Mouse (Mus musculus) heart, adult 2 months (tissue): Measurements from ENCODE around the gene Ift81. TPM values are rescaled to one million over a fixed set of nuclear protein-coding genes. Genes with fewer than 3 reads are reported as not detected.

Experiments
- DNase-seq, 2 experiments: peaks; one replicate each; pipeline ENCODE4 v3.0.0; 2021
- H3K27ac ChIP-seq: fragments of 200-600 bp; 2 replicates; pipeline ENCODE4 v1.8.1; 2022
- H3K27me3 ChIP-seq: fragments of 200-500 bp; 2 replicates; pipeline ENCODE4 v1.6.1; 2012; ENCODE audit warnings: mild to moderate bottlenecking, low read length, inconsistent platforms, mixed read lengths; ENCODE audit not compliant: control insufficient read depth, insufficient read depth
- H3K36me3 ChIP-seq: fragments of 200-500 bp; 2 replicates; pipeline ENCODE4 v1.6.1; 2012; ENCODE audit warnings: low read length, inconsistent platforms; ENCODE audit not compliant: control insufficient read depth, insufficient read depth
- H3K4me1 ChIP-seq: fragments of 200-500 bp; 2 replicates; pipeline ENCODE4 v1.6.1; 2011; ENCODE audit warnings: low read length; ENCODE audit not compliant: control insufficient read depth, insufficient read depth
- H3K4me3 ChIP-seq: fragments of 200-600 bp; 2 replicates; pipeline ENCODE4 v1.8.1; 2022
- H3K79me2 ChIP-seq: fragments of 200-500 bp; replicated peaks from 2 replicates; pipeline ENCODE4 v1.6.1; 2012; ENCODE audit warnings: mild to moderate bottlenecking, inconsistent platforms, low read length, moderate library complexity, mixed read lengths; ENCODE audit not compliant: control insufficient read depth, insufficient read depth
- H3K9ac ChIP-seq: fragments of 200-500 bp; 2 replicates; pipeline ENCODE4 v1.6.1; 2012; ENCODE audit warnings: low read depth, mild to moderate bottlenecking, control low read depth, inconsistent platforms, low read length, mixed read lengths
- CTCF ChIP-seq: fragments of 200-600 bp; IDR thresholded peaks from 2 replicates; pipeline ENCODE4 v1.8.1; 2022; ENCODE audit warnings: antibody characterized with exemption, mild to moderate bottlenecking, moderate library complexity
- EP300 ChIP-seq: fragments of 200-500 bp; IDR thresholded peaks from 2 replicates; pipeline ENCODE4 v1.6.1; 2011; ENCODE audit warnings: low read depth, low read length, control low read depth; ENCODE audit not compliant: insufficient read depth
- POLR2A ChIP-seq: fragments of 200-500 bp; IDR thresholded peaks from 2 replicates; pipeline ENCODE4 v1.6.1; 2011; ENCODE audit warnings: mild to moderate bottlenecking, low read depth, low read length, control low read depth; ENCODE audit not compliant: insufficient read depth
- whole genome bisulfite sequencing: fragments of 180-500 bp; shearing (Covaris S2); methylation state at CpG from one replicate; pipeline ENCODE4 v1.1.7; 2018; 5-methylcytosine and 5-hydroxymethylcytosine counted together
- intact Hi-C: fragments of 180-260 bp; cut with DNase I; formaldehyde crosslinking; loops from one replicate; pipeline ENCODE4 v1.15.1; 2025
- long read RNA-seq: library from polyadenylated mRNA; stranded (forward); transcript quantifications from one replicate; pipeline ENCODE4 v2.0.0, GENCODE M21; 2021
- polyA plus RNA-seq: library from polyadenylated mRNA; depleted of rRNA; stranded (reverse); fragments of >200 nt; gene quantifications from 2 replicates; pipeline ENCODE4 v1.2.3, GENCODE M21; 2012; rRNA removed
- total RNA-seq, 2 experiments: library from RNA; stranded (reverse); gene quantifications; 2 replicates each; pipeline ENCODE4 v1.2.3; 2021

Gene Ift81
- total RNA-seq: 10 to 100 TPM; 78.1 to 97.0 TPM
- polyA plus RNA-seq: 11.4 and 25.3 TPM in 2 replicates
- long read RNA-seq, transcript Ift81-203 (5 exons, 1,383 nt): major isoform, 51 of 73 reads
- long read RNA-seq, transcript Ift81-201 (19 exons, 2,950 nt): minor isoform, 13 of 73 reads
- long read RNA-seq, partial matches to known transcripts: 1 of 73 reads
- long read RNA-seq, other reads (novel, unspliced or antisense): 8 of 73 reads

DNA sequence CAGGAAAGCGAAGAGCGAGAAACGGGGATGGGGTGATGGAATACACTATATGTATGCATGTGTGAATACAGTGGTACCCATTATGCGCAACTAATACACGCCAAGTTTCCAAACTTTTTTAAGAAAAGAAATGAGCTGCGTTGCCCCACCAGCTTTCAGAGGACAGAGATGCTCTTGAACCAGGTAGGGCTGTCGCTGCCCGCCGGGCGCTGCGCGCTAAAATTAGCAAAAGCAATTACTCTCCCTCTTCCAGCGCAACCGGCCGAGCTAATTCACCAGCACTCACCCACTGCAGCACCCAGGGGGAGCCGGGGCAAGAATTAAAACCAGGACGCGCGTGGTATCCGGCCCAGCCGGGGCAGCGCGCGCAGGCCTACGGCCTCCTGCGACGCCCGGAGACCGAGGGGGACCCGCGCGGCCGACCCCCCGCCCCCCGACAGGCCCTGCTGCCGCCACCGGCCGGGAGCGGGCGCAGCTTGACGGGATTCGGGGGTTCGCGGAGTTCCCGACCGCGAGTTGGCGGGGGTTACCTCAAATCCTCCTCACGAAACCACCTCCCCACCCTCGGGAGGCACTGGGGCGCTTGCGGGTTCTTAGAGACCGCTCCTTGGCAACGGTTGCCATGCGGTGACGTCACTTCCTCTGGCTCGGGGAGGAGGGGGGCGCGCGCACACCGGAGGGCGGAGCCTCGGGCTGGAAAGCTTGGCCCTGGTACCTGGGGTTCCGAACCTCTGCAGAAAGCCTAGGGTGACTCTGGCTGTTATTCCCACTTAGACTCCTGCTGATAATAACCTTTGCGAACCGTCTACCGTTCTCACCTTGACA lies at the start of gene Ift81:
Gene Ift81 (minus strand): TSS at position 611 of the 825 bp plus-strand sequence.
- TF ChIP-seq CTCF (peak; percentile 19; the same call in 1 of the 2 replicates), EP300 (no peak), POLR2A (peak; percentile 46; the same call in 1 of the 2 replicates)
- Histone ChIP-seq H3K27ac (peak within 1 kb of the TSS; percentile 93), H3K4me3 (peak within 1 kb of the TSS; percentile 77), H3K4me1 (peaks cover 3% of the 10 kb centered on the region), H3K36me3 (0 out of 2 replicates have a peak, but pooled peaks cover 2% of the 10 kb centered on the region), H3K27me3 (no peaks in the 10 kb centered on the region), H3K9ac (peak within 1 kb of the TSS; percentile 94), H3K79me2 (peaks cover 2% of the 10 kb centered on the region; the same call in 1 of the 2 replicates)
- DNase-seq: peak; percentile 93 to 96
- intact Hi-C loops: loop anchor here (2.0 to 5.0 kb wide), 2 partner anchors 25 to 67 kb away; no protein-coding TSS in a partner anchor
- WGBS: 4% methylated on average over 67 of the region's 67 CpGs

DNA sequence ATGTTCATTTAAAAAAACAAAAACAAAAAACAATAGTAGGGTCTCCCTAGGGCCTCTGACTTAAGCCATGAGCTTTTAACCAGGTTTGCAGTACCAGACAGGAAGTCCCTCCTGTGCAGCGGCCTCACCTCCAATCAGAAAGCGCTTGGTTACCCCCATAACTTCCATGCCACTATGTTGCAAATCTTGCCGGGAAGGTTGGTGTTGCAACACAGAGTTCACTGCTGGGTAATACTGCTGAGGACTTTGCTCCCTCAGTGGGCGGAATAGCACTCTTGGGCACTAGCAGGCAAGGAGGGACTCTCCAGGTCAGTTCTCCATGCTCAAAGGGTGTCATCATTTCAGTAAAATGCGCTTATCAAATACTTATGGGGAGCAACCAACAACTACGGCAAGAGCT lies 48.2 kb upstream of the Ift81 start:
- 93% methylated on average over 6 of the region's 6 CpGs for WGBS
- TF ChIP-seq POLR2A: no peak
- TF ChIP-seq CTCF: no peak
- TF ChIP-seq EP300: no peak
- Histone ChIP-seq H3K4me1 (peaks cover 1% of the 10 kb centered on the region; the same call in 1 of the 2 replicates), H3K27me3 (no peaks in the 10 kb centered on the region), H3K9ac (no peak overlapping the region), H3K36me3 (no peaks in the 10 kb centered on the region), H3K27ac (no peak overlapping the region), H3K79me2 (no peaks in the 10 kb centered on the region), H3K4me3 (no peak overlapping the region)
- intact Hi-C loops: no loop called here
- DNase-seq: no peak

DNA sequence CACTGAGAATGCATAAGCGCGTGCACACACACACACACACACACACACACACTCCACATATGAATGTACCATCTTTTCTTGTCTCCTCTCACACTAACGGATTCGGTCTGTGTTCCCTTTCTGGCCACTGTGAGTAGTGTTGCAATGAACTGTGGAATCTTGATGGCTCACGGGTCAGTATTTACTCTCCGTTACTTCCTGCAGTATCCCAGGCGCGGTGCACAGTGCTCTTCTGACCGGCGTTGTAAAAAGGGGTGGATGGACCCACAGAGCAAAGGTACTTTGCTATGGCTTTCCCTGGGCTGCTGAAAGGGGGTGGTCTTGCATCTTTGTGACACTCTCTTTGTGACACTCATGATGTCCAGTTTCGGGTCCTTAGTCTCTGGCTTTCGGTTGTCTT lies 42.5 kb upstream of the Ift81 start:
- WGBS: 91% methylated on average over 12 of the region's 12 CpGs
- no peaks in the 10 kb centered on the region for H3K79me2 ChIP-seq
- no peak for TF ChIP-seq EP300
- no peak for TF ChIP-seq CTCF
- no peak for TF ChIP-seq POLR2A
- H3K9ac ChIP-seq: no peak overlapping the region
- no peak for DNase-seq
- intact Hi-C loops: no loop called here
- no peak overlapping the region for H3K4me3 ChIP-seq
- no peak overlapping the region for H3K27ac ChIP-seq
- no peaks in the 10 kb centered on the region for H3K36me3 ChIP-seq
- H3K4me1 ChIP-seq: peaks cover 7% of the 10 kb centered on the region
- H3K27me3 ChIP-seq: no peaks in the 10 kb centered on the region

DNA sequence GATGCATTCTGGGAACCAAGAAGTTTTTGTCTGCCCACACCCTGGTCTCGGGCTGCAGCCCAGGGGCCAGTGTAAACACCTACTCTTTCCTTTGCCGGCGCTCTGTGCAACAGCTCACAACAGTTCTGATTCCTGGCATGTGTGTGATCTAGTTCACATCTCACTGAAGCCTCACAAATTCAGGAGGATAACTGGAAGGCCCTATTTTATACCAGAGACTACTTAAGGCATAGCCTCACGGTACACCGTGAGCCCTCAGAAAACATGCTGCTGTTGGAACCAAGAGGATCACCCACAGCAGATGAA lies 39.9 kb upstream of the Ift81 start:
- no peaks in the 10 kb centered on the region for H3K79me2 ChIP-seq
- no peak overlapping the region for H3K27ac ChIP-seq
- no peak overlapping the region for H3K9ac ChIP-seq
- 75% methylated on average over 5 of the region's 5 CpGs for WGBS
- H3K4me1 ChIP-seq: peaks cover 7% of the 10 kb centered on the region
- TF ChIP-seq POLR2A: no peak
- TF ChIP-seq CTCF: no peak
- TF ChIP-seq EP300: no peak
- H3K27me3 ChIP-seq: no peaks in the 10 kb centered on the region
- H3K36me3 ChIP-seq: no peaks in the 10 kb centered on the region
- H3K4me3 ChIP-seq: no peak overlapping the region
- DNase-seq: no peak
- intact Hi-C loops: no loop called here

DNA sequence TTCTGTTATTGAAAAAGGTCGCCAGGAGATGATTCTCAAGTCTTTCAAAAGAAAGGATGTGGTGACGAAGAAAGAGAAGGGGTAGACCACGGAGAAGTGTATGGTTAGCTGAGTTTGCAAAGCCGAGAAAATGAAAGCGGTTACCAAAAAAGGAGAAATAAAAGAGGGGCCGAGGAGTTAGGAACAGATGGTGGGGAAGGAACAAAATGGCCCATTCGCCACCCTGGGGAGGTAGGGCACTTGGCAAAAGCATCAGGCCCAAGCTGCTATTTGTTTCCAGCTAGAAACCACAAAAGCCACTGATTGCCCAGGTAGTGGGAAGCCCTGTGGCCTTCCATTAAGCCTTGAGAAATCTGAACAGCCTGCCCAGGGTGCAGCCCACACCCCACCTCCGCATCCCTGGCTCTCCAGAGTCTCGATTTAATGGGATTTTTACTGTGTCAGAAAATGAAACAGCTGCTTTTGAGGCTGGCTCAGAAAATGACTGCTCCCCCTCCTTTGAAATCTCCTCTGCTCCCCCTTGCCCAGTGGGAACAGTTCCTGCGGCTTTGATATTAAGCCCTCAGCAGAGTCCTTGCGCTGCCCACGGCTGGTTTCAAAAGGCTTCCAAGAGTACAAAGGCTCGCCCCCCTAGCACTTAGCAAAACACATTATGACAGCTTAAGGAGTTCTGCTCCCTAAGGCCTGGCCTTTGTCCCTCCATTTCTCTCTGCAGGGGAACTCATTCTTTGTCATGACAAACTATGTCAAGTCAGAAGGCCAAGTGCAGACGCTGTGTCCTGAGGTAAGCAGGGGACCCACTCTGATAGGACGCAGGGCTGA lies 39.3 kb upstream of the Ift81 start:
- Histone ChIP-seq H3K4me1 (peaks cover 7% of the 10 kb centered on the region), H3K9ac (no peak overlapping the region), H3K4me3 (no peak overlapping the region), H3K27me3 (no peaks in the 10 kb centered on the region), H3K36me3 (no peaks in the 10 kb centered on the region), H3K79me2 (no peaks in the 10 kb centered on the region), H3K27ac (no peak overlapping the region)
- no peak for DNase-seq
- no peak for TF ChIP-seq POLR2A
- no peak for TF ChIP-seq CTCF
- no peak for TF ChIP-seq EP300
- intact Hi-C loops: no loop called here
- WGBS: 74% methylated on average over 15 of the region's 15 CpGs

DNA sequence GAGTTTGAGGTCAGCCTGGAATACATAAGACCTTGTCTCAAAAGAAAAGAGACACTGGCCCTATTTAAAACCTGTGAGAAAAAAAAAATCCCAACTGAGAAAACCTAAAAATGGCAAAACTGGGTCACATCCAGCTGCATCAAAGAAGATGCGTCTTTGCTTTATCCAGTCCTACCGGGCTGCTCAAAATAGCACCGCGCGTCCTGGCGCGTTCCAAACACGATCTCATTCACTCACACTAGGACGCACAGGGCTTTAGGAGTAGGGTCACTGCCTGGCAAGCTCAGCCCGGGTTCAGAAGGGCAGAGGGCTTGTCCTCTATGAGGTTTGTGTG lies 38.8 kb upstream of the Ift81 start:
- DNase-seq: no peak
- H3K4me3 ChIP-seq: no peak overlapping the region
- no peaks in the 10 kb centered on the region for H3K27me3 ChIP-seq
- H3K36me3 ChIP-seq: no peaks in the 10 kb centered on the region
- intact Hi-C loops: no loop called here
- H3K4me1 ChIP-seq: peaks cover 7% of the 10 kb centered on the region
- WGBS: 43% methylated on average over 10 of the region's 10 CpGs
- no peaks in the 10 kb centered on the region for H3K79me2 ChIP-seq
- H3K9ac ChIP-seq: no peak overlapping the region
- no peak for TF ChIP-seq CTCF
- no peak for TF ChIP-seq POLR2A
- no peak for TF ChIP-seq EP300
- H3K27ac ChIP-seq: no peak overlapping the region
